Mouse (Mus musculus): ENCODE results near the gene Ppat.
"Not testable (repeated sequence)": the region's sequence is repeated elsewhere in the genome, so short reads cannot be mapped to it uniquely, and the experiment has no call there.

The Ppat gene

GRCm38 (mm10) chr5:76951106-76952027 lies at the start of gene Ppat, which contains the start of gene Paics:
Gene Ppat (minus strand): TSS chr5:76951578.
Gene Paics (plus strand): TSS chr5:76951307.
- DNase-seq: peak; percentile 97 to 99

DNA sequence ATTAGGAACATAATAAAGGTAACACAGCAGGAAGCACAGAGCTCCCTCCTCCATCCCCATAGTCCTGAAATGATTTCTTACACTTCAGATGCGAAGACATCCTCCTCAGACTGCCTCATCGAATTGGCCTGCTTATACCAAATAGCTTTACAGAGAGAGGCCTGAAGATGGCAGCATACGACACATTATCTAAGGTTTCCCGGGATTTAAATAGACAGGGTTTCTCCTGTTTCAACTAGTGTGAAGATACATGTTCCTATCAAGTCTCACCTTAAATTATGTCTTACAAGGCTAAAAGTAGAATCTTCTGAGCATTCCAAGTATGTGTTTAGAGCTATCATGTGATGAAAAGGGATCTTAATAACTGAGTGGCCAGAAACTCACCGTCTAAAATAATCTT lies 47.0 kb upstream of the Ppat start:
- DNase-seq: peak; percentile 27 to 42

DNA sequence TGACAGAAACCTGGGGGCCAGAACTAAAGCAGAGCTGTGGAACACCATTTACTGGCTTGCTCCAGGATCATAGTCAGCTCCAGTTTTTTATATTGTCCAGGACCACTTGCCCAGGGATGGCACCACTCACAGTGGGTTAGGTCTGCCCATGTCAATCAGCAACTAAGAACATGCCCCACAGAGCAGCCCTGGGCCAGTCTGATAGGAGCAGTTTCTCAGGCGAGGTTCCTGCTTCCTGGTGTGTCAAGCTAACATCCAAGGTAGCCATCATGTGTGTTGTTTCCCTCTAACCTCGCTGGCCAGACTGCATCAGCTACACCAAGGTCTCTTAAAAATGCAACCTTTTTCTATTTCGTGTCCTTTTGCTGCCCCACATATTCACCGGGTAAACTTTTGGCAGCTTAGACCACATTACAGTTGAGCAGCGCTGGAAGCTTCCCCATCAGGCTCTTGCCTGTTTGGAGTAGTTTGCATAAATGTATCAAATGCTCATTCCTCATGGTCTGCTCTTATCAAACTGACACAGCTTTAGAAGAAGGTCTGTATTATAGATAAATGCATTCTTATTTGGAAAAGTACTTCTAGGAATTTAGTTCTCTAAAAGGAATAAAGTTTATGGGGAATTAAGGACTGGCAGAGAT lies 41.9 kb upstream of the Ppat start:
- DNase-seq: no peak

GRCm38 (mm10) chr5:76990789-76991188 lies 39.4 kb upstream of the Ppat start:
- DNase-seq: no peak

DNA sequence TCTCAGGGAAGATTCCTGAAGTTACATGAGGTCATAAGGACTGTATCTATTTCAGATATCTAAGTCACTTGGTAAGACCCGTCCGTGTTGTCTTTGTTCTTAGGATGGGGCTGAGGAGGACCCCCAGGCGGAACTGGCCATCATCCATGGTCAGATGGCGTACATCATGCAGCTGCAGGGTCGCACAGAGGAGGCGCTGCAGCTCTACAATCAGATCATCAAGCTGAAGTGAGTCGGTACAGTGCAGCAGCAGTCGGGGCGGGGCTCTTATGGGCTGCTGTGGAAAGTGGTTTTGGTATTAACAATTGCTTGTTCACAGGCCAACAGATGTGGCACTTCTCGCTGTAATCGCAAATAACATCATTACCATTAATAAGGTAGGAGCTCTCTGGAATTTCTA lies 32.6 kb upstream of the Ppat start:
- DNase-seq: no peak

DNA sequence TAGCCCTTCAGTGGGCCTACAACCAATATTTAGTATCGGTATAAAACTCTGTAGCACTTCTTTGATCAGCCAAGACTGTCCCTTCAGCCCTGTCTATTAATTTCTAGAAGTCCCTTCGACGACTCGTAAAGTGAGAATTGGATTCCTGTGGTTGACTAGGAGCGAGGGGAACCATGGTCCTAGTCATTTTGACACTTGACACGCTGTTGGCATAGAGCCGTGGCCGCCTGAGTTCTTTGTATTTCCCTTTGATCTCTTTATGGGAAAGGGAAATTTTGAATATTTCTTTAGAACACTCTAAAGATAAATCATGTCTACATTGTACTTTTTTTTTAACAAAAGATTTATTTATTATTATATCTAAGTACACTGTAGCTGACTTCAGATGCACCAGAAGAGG lies 24.4 kb upstream of the Ppat start:
- no peak for DNase-seq

DNA sequence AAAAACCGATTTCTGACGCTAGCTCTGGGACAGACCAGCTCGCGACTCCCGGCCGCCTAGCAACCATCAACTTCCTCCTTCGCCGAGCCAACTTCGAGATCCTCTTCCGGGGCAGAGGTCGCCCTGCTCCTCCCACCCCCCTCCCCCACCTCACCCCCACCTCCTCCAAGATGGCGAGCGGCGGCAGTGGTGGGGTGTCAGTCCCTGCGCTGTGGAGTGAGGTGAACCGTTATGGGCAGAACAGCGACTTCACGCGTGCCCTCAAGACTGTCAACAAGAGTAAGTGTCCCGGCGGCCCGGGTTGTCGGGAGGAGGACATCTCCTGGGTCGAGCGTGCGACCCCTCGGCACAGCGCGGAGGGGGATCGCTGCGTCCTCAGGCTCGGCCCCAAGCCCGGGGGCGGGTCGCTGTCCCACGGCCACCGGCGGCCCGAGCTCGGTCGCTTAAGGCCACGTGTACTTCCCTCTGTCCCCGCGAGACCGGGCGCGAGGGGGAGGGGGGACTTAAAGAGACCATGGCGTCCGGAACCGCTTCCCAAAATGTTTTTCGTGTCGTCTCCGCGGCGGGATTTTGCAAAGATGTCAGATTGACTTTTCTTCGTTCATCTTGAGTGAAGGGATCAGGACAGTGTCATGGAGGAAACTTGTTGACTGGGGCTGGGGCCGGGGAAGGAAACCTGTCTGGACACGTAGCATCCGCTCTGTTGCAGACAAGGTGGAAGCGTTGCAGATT lies 23.3 kb upstream of the Ppat start, which contains the start of gene Srp72:
Srp72 (plus strand) TSS at position 130 of the 732 bp plus-strand sequence.
- DNase-seq: peak; percentile 91 to 95

- no peak for DNase-seq
Measured at GRCm38 (mm10) chr5:76974207-76974553, 22.8 kb upstream of the Ppat start.

DNA sequence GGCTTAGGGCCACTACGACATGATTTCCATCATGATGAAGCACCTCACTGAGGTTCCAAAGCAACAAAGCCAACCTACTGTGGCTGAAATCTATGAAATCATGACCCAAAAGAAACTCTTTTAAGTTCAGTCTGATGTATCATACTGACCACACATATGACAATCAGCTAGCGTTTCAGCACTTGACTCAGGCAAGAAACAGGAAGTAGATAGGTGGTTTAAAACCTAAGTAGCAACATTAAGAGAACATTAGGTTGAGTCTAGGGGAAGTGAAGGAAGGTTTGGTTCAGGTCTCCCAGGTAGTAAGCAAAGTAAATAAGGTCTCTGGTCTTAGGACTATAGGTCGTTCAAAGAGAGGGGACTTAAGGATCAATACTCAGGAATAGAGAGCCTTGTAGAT lies 22.1 kb upstream of the Ppat start:
- no peak for DNase-seq

DNA sequence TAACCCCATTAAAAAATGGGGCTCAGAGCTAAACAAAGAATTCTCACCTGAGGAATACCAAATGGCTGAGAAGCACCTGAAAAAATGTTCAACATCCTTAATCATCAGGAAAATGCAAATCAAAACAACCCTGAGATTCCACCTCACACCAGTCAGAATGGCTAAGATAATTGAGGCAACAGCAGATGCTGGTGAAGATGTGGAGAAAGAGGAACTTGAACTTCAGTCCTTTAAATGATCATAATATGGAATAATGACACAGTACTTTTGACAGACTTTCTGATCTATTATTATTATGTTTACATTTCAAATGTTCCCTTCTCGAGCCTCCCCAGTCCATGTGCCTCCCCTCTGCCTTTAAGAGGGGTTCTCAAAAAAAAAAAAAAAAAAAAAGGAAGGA lies 19.7 kb upstream of the Ppat start:
- DNase-seq: not testable (repeated sequence)

- peak; percentile 15 to 26 for DNase-seq
Measured at GRCm38 (mm10) chr5:76969250-76969649, 17.9 kb upstream of the Ppat start.

DNA sequence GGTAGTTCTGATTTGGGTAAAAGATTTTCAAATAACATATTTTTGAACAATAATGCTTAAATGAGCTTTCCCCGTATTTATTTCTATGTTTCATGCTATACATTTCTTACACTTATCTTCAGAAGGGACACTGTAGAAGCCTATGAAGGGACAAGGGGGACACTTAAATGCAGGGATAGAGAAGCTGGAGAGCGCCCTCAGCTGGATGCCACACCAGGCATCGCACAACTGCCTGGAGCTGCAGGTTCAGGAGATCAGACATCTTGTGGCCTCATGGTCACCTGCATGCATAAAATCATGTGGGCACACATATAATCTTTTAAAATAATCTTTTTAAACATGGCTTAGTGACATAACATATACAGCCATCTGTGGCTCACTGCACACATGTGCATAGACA lies 13.3 kb upstream of the Ppat start:
- no peak for DNase-seq

- DNase-seq: no peak
Measured at GRCm38 (mm10) chr5:76962545-76962944, 11.2 kb upstream of the Ppat start.

DNA sequence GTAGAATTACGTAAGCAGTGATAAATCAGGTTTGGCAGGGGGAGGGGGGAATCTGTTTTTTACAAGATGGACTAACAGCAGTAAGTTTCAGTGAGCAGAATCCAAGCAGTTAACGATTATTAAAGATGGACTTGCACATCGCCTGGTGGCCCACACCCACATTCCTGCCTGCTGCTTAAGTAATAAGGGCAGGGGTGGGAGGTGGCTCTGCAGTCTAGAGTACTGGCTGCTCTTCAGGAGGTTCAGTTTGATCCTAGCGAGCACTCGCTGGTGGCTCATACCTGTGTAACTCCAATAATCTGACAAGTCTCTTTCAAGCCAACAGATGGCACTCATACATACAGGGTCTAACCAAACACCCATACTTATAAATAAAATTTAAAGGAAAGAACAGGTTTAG lies 8.2 kb upstream of the Ppat start:
- no peak for DNase-seq

DNA sequence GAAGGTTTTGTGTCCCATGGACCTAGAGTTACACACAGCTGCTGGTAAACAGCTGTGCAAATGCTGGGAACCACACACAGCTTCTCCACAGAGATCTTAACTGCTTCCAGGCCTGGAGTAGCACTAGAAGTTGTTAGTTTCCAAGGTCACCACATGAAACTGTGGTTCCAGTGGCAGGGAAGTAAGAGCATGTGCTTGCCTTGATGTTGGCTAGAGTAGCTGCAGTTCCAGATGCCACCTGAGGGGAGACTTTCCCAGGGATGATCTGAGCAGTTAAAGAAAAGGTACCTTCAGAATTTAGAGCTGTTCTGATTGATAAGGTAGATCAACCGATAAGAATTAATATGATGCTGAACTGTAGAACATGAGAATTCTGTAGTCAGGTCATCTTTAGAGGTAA lies 6.6 kb upstream of the Ppat start:
- no peak for DNase-seq

GRCm38 (mm10) chr5:76955474-76955873 lies 4.1 kb upstream of the Ppat start:
- no peak for DNase-seq

- no peak for DNase-seq
Measured at GRCm38 (mm10) chr5:76954271-76954900, 3.0 kb upstream of the Ppat start.

DNA sequence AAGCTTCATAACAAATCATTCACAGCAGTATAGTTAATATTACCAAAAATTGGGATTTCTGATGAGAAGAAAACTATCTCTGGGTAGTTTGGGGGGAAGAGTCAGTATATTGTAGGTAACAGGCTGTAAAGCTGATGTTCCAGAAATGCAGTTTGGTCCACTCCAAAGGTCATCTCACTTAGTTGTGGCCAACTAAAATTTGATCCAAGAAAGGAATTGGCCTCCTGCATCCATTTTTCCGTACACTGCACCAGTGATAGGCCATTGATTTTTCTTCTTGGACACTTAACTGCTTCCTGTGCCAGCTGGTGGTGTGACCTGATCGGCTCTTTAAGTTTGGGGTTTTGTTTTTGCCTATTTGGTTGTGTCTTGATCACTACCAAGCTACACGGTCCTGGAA lies 2.4 kb upstream of the Ppat start:
- no peak for DNase-seq

DNA sequence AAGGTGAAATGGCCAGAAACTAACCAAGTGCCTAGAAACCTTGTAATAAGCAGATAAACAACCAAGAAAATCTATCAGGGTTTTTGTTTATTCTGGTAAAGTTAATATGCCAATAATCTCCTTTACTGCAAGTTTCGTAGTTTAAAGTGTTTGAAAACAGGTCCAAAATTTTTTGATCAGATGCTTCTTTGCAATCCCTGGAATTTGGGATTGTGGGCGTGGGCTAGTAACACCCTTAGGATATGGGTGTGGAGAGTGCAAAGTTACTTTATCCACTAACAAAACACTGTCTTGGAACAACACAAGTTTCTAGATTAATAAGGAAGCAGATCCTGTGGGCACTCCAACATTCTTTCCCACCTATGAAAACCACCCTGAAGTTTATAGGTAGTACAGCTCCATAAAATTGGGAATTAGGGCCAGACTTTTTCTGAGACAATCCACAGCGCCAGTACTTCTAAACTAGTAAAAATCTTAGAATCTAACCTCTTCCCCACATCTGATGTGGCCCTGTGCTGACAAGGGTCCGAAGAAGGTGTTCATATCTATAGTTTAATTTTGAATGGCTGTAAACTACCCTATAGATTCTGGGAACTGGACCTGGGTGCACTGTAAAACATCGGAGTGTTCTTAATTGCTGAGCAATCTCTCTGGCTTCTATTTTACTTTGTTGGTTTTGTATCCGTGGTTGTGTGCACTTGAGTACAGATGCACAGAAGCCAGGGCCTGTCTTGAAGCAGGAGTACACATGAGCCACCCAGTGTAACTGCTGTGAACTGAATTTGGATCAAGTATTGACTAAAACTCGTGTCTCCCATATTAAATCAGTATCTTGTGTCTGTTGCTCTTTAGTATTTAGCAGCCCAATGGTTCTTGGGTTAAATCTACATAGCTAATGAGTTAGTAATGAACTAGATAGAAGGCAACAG lies 998 bp upstream of the Ppat start:
- no peak for DNase-seq

- no peak for DNase-seq
Measured at GRCm38 (mm10) chr5:76950343-76951105, 854 bp downstream of the Ppat start.

GRCm38 (mm10) chr5:76947758-76948157 lies 3.6 kb downstream of the Ppat start:
- no peak for DNase-seq
